Mouse (Mus musculus): Measurements from ENCODE around the gene Nek2. TPM values are rescaled to one million over a fixed set of nuclear protein-coding genes. Genes with fewer than 3 reads are reported as not detected.

The Nek2 gene
- polyA plus RNA-seq (2017; shearing (Covaris generic)), result 1 to 10 TPM in 1 of 2 experiments, under 1 TPM in 1; 0.23 to 3.3 TPM

DNA sequence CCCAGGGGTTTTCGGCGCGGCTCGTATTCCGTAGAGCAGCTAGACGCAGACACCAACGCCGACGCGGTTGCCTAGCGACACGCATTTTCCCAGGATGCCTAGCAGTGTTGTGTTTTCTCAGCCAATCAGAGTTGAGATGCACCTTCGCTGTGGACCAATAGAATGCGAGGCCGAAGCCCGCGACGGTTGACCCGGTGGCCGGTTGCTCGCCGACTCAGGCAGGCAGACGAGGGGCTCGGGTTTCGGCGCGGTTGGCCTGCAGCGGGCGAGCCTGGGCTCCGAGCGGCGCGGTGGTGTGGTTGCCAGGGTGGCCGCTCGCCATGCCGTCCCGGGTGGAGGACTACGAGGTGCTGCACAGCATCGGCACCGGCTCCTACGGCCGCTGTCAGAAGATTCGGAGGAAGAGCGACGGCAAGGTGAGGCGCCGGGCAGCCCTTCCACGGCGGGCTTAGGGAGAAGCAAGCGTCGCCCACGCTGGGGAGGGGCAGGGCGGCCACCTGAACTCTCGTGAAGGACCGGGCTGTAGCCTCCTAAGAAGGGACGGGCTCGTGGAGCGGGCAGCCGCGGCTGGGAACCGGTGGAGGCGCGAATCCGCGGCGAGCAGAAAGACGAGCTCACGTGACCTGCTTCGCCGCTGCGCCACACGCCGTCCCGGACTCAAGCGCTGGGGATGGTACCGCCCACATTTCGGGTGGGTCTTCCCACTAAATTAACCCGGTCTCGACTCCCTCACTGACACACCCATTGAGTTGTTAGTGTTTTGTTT, at the start of gene Nek2:
Gene Nek2, plus strand, starts transcription at position 119 of the 766 bp plus-strand sequence.
- peak; percentile 95 for ATAC-seq

DNA sequence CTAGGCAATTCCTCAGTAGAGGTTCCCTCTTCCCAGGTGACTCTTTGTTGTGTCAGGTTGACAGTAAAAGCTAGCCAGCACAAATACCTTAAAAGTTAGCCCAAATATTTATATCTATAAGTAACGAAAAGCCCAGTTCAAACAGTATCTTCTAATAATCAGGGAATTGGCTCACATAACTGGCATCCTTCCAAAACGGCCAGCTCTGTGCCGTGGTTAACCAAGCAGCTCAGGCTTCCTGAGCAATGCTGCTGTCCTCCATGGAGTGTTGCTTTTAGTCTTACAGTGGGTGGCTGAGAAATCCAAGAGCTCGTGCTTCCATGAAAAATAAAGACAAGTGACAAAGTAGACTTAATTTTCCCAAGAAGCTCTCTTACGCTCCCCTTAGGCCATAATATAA, 47.1 kb upstream of the Nek2 start:
- ATAC-seq, result no peak

DNA sequence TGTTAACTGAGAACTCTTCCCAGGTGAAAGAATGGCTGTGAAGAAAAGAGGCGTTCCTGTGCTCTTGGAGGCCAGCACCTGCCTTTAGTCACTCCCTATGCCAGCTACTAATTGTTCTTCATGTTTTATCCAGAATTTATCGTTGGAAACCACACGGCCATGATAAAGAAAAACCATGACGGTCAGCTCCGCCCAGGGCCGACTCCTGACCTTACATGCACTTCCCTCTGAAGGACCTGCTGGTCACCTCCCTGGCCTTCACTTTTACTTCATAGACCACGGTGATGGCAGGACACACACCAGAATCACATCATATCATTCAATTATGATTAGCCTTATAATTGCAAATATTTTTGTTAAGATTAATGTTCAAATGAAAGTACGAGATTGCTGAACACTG, 46.1 kb upstream of the Nek2 start:
- no peak for ATAC-seq

DNA sequence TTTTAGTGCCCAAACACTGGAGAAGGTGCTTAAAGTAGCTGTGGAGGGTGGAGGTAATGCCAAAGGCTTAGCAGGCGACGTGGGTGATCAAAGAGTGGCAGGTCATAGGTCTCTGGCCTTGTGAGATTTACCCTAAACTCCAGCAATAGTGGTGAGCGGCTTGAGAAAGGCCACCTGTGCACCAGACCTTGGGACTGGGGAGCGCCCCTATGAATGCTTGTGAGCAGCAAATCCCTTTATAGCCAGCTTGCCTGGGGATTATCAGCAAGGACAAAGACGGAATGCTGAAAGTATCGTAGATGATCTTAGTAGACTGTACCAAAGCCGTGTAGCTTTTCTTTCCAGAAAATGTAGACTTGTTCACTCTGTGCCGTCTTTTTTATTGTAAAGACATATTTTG, 43.7 kb upstream of the Nek2 start:
- ATAC-seq, result no peak

DNA sequence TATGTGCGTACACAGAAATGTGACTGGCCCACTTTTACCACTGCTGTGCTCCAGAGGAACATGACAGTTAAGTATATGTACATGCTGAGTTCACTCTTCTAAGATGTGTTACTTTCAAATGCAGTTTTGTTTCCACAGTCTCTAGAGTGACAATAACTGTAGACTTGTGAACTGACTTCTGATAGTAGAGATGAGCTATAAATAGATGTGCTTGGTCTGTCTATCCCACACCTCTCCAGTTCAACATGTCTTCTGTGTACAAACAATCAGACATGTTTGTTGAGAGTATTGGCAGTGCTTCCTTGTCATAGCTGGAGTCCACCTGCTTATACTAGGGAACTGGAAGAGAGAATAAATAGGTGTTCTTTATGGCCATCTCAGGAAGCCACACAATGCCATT, 40.8 kb upstream of the Nek2 start:
- no peak for ATAC-seq

DNA sequence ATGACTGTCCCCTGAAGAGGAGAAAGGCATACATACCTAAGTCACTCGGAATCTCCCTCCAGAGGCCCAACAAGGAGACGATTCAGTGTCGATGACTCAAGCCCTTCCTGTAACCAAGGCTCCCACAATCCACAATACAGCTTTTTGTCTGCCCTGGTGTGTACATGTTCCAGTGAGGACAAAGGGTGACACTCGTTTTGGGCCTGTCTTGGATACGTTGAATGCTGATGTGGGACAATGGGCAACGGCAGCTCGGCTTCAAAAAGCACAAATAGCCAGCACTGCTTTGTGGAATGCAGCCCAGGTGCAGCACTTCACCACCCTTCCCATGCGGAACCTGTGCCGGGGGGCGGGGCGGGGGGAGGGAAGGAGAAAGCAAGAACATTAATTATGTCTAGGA, 36.1 kb upstream of the Nek2 start:
- no peak for ATAC-seq

DNA sequence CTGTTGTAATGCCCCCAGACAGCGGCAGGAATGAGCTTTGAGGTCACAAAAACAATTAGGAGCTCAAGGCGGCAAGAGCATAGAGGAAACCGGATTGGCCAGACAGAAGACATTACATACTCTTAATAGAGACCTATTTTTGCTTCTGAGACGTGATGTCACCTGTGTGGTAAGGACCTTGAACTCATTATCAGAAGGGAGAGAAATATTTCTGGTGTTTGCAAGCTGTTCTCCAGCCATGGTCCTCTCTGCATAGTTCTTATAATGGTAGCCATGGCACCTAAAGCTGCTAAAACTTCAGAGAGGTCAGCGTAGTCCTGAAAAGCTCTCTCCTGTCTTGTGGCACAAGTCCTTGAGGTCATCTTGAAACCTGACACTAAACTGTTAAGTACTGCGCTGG, 35.0 kb upstream of the Nek2 start:
- no peak for ATAC-seq

DNA sequence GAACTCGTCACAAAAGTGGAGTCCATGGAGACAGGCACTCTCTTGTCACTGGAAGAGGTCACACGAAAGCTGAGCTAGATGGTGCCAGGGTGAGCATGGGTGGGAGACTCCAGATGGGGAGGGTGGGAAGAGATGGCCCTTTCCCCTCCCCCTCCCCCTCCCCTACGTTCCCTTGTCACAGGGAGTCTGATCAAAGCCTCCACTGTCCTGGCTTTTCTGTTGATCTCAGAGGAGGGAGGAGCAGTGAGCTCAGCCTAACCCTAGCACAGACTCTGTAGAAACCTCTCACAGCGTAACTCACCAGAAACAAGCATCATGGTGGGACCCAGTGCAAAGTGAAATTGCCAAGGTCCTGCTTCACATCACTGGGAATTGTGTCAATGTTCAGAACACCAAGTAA, 33.9 kb upstream of the Nek2 start:
- no peak for ATAC-seq

DNA sequence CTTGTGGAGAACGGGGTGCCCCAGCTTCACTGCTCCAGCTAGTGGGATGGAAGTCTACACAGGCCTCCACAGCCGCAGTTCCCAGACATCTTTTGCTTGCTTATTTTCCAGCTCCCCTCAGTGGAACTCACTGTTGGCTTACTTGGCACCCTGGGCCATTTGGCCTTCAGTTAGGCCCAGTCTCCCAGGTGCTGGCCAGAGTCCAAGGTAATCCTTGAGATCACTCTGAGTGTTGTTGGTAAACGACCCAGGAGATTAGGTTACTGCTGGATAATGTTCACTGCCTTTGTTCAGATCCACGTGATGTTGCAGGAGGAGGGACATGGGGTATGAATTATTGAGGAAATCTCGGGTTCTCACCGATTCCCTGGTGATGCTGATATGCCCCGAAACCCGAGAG, 28.3 kb upstream of the Nek2 start:
- ATAC-seq, result no peak

DNA sequence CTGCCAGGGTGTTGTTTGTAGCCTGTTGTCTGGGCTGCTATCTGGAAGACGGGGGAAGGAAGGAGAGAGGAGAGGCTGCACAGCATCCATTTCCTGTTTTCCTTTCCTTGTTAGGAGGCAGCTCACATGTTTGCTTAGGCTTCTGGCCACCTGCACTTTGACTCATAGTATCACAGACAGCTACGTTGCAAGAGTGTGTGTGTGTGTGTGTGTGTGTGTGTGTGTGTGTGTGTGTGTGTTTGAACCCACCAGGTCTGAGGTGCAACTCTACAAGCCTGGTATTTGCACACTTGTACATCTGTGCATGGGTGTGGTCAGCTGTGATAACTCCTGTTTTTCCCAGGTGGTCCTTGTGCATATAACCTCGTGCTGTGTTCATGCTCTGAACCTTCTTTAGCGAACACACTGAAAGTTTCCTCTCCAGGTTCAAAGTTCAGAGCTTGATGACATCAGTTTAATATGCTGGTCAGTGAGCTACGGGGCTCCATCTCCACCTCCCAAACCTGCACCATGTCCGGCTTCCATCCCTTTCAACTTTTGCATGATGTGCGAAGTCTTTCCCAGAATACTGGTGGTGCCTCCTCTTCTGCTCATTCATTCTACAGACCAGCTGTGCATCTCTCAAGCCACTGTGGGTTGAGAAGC, 27.2 kb upstream of the Nek2 start:
- no peak for ATAC-seq

DNA sequence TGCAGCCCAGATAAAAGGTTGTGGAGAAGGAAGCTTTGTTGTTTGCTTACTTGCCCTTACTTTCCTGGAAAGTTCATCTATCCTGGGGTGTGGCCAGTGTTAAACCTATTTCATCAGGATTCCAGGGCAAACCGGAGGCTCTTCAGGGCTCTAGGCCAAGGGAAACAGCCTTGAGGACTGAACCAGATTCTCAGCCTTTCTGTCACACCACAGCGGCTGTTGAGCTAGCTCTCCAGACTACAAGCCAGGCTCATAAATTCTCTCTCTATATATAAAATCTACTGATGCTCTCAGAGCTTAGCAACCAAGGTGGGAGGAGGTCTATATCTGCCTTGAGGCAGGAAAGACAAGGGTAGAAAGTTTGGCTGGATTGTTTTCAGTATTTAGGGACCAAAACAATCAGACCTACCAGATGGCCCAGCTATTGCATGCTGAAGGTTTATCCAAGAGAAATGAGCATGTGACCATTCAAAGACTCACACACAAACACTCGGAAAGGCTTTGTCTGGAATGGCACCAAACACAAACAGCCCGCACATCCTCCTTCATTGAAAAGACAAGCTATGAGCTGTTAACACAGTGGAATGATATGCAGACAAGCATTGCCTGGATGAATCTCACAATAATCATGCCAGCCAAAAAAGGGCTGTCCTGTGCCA, 24.9 kb upstream of the Nek2 start:
- ATAC-seq, result no peak

DNA sequence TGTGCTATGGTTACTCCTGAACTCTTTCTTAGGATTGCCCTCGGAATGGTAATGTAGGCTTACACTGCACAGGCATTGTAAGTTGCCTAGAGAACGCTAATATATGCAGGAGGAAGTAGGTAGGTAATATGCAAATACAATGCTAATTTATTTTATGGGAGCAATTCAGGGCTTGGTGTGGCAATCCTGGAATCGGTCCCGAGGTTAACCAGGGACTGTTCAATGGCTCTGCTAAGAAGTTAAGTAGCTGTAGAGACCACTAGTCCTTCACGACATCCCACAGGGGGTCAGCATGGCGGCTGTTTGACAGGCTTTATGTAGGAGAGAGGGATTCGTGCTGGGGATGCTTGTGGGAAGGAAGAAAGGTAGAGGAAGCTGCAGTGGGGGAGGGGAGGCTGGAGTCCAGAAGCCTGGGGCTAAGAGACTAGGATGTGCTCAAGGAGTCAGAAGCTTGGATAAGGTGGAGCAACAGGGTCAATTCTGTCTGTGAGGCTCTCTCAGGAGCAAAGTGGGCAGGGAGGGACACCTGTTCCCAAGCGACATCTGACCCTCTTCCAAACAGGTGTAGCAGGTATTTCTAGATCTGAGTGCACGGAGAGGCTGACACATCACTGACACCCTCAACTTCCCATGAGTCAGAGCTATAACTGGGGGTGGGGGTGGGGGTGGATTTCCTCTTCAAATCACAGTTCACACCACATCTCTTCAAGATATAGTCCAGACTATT, 19.0 kb upstream of the Nek2 start:
- ATAC-seq, result no peak

DNA sequence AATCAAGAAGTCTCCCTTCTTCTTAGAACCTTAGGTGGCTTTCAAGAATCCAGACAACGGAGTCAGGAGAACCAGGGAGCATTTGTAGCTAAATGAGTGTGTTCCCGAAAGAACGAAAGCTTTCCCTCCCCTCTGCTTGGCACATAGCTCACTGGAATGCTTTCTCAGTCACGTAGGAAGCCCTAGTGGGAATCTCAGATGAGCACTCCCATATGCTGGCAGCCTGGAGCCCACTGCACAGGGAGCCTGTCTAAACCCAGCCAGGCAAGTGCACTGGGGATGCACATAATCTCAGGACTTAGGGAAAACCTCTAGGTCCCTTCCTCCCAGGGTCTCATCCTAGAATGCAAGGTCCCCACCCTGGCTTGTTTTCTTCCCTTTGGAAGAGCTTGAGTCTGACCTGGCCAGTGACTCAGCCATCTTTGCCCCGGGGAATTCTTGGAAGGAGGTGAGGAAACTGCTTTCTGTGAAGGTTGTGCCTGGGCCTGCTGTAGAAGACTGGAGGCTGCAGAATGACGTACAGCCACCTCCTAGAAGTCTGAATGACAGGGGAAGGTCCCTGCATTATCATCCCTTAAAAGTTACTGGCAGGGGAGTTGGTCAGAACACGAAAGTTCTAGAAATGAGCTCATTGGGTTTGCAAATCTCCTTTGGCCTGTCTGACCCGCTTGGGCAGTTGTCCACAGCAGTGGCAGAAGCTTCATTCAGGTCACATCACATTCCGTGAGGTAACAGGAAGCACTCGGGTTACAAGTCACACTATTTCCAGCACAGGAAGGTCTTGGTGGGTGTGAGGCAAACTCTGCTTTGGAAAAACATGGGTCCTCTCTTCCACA, 18.2 kb upstream of the Nek2 start:
- no peak for ATAC-seq

DNA sequence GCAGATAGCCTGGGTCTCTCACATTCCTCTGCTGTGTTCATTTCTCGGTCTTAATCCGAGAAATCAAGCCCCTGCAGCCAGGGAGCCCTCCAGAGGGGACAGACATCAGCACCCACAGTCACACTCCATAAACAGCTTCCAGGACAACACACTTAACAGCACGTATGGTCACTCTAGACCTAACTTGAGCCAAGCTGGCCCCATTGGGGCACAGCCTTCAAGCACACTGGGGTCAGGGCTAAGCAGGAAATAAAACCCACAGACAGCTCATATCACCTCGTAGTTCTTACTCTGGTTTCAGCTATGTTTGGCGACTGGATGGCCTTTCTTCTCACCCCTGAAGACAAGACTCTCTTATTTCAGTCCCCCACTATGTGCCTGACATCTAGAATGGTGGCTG, 16.5 kb upstream of the Nek2 start:
- ATAC-seq, result no peak

DNA sequence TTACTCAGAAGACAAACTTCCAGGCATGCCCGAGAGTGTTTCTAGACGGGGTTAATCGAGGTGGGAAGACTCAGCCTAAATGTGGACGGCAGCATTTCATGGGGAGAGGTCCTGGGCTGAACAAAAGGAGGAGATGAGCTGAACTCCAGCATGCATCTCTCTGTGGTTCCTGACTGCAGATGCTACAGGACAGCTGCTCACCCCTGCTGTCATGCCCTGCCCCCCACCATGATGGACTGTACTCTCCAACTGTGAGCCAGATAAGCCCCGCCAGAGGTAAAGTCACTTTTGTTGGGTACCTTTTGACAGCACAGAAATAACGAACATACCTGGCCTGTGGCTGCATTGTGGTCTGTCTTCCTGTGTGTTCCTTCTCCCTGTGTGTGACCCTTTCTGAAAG, 15.5 kb upstream of the Nek2 start:
- ATAC-seq, result no peak

DNA sequence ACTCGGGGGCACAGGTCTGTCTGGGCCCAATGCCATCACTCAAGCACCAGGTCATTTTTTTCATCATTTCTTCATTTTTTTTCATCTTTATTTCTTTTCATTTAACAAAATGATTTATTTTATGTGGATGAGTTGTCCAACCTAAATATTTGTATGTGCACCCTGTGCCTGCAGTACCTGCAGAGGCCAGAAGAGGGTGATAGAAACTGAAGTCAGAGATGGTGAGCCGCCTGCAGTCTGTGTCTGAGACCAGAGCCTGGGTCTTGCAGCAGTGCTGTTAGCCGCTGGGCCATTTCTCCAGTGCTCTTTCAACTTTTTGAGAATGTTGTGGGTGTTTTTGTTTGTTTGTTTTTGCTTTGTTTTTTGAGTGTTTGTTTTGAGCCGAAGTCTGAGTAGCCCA, 14.5 kb upstream of the Nek2 start:
- ATAC-seq, result no peak

DNA sequence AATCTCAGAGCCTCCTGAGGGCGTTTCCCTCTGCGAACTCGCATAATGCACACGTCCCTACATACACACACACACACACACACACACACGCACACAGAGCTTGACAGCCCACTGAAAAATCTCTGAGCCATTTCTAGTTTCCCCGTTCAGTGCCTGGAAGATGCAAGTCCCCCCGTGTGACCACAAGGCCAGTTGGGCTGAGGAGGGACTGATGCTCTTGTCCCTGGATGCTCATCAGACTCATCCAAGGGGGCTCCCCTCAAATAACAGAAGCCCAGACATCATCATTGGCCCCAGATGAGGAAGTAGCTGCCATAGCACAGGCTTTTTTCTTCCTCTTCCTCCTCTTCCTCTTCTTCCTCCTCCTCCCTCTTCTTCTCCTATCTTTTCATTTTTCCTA, 13.3 kb upstream of the Nek2 start:
- no peak for ATAC-seq

DNA sequence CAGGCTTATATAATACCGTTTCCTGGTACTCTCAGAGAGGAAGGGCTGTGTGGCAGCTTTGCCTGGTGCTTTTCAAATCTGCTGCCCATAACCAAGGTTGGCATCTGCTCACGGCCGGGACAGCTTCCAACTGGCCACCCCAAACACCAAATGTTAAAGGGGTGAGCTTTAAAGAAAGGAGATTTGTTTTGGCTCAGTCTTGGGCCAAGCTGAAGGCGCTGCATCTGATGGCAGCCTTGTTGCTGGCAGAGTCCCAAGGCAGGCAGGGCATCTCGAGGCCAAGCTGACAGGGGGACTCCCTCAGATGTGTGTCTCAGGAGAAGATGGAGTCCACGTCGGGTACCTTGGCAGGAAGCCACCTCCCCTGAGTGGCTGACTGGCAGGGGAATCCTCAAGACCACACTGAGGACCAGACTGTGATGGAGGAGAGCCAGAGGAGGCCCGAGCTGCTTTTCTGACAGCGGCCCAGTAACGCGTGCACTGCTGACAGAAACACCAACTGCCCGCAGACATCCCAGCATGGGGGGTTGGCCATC, 12.5 kb upstream of the Nek2 start:
- ATAC-seq, result no peak

DNA sequence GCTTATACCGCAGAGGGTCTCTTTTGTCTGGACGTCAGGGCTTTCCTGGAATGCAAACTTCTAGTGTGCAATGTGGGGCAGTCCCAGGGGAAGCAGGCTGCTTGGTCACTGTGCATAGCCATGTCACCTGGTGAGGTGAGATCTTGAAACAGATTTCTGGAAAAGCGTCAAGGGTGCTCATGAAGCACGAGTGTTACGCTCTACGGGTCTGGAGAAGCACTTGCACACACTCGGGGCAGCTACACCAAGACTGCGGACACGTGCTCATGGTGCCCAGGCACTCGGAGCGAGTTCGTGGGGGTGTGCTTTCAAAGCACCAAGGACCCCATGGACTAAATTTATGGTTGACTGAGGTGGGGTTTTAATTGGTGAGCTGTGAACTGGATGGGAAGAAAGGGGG, 9.5 kb upstream of the Nek2 start:
- ATAC-seq, result no peak

DNA sequence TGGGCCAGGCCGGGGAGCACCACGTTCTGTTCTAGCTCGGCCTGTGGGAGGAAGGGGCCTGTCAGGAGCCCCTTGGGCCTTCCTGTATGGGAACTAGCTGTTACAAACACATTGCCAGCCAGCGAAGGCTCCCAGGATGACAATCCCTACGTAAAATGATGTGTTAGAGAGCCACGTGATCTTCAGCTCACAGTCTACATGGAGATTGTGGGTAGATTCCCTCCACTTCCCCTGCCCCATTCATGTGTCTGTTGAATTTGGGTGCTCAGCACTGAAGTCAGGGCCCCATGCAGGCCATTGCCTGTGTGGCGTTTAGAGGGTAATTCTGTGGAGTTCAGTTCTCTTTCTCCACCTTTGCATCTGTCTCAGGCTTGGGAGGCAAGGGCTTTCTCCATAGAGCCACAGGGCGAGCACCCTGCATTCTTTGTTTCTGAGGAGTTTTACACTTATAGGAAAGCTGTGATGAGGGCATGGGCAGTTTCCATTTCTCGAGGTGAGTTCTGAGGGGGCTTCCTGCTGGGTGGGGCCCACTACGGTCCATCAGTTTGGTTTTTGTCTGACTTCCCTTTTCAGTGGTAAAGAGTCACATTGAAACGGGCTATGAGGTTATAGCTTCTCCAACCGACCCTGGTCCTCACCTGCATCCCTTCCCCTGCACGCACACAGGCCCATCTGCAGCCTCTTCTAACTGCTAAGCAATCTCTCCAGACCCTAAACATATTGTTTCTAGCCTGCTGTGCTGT, 8.1 kb upstream of the Nek2 start:
- ATAC-seq, result no peak

DNA sequence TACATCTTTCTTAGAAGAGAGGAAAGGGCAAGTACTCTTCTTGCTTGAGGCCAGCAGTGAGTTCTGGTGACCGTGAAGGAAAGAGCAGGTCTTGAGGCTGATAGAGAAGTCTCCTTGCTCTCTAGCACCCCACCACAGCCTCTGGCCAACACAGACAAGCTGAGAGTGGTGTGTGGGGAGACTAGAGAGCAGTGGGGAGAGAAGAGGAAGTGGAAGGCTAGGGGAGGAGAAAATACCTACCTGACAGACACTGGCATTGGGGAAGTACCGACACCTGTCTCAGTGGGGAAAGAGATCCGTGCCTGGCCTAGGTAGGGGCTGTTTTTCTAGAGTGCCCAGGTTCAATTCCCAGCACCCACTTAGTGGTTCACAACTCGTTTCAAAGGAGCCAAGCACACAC, 7.0 kb upstream of the Nek2 start:
- no peak for ATAC-seq
